Mouse (Mus musculus): ENCODE results near the gene Ccdc106.

Gene Ccdc106

DNA sequence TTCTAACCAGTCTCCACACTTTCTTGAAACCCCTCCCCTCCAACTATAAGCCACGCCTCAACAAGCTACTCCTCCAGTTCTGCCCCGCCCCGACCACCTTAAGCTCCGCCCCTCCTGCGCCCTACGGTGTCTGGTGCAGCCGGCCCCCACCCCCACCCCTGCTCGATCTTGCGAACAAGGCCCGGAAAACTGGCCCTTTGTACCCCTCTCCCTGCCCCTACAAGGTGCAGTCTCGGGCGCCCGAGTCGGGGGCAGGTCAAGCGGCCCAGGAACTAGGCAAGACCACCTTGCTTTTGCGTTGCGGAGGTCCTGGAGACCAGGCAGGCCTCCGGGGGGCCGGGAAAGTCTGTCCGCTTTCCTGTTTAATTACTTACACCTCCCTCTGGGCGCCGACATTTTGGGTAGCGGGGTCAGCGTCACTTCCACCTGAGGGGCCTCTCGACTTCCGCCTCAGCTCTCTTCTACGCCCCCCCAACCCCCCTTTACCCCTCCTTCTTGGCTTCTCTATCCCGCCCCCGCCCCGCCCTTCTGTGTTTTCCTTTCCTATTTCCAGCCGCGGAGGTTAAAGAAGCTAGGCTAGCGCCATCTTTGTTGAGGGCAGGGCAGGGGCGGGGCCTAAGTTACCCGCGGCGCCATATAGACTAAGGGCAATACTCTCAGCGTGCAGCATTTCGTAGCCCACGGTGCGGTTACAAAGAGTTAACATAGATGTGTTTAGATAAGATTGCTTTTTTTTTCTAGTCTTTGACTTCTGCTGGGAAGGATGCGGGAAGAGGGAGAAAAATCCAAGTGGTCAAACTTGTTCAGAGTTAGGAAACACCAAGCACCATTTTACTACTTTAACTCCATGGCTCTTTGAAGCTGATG lies 5.9 kb upstream of the Ccdc106 start, which contains the start of the genes Zfp524 and Fiz1:
TSS of gene Zfp524 (plus strand) at position 165 of the 867 bp plus-strand sequence.
TSS of gene Fiz1 (minus strand) at position 447 of the 867 bp plus-strand sequence.
- in situ Hi-C loops (cut with MboI; ENCODE audit: unreplicated experiment in 2 of 2) = loop anchor here in 1 of 2 experiments (10.0 kb wide), 1 partner anchor 1140 kb away; the partner anchor contains the start of gene Zfp787

DNA sequence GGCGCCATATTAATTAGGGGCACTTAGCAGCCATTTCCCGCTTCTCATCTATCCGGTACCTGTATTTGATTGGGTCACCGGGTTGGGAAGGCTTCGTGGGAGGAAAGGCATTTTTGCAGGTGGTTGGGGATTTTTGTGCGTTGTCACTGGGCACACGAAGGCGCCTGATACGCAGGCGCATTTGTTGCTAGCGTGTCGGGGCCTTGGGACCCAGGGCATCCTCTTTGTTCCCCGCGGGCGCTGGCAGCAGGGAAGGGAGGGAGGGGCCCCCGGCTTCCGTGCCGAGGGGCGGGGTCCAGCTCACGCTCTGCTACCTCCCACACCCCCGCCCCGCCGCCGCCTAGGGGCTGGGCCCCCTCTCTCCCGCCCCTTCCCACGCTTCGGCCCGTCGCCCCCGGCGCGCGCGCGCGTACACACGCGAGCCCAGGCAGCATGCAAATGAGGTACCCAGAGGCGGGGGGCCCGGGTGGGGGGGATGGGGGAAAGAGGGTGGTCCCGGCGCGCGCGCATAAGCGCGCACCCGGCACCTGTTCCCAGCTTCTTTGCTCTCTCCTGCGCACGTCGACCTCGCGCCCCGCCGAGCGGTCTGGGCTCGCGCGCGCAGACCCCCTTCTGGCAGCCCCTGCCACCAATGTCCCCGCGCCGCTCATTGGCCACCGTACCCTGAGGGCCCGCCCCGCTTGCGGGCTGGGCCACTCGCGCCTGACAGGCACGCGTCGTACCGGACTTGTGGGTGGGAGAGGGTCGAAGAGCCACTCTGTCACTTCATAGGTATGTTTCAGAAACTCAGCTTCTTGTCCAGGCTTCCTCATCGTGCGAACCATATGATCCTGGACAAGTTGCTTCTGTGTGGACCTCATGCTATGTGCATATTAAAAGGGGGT lies 5.0 kb upstream of the Ccdc106 start, which contains the start of gene Gm44973:
TSS of gene Gm44973 (plus strand) at position 379 of the 884 bp plus-strand sequence.
- in situ Hi-C loops (cut with MboI; ENCODE audit: unreplicated experiment in 2 of 2) = loop anchor here in 1 of 2 experiments (10.0 kb wide), 1 partner anchor 1139 kb away; the partner anchor contains the start of gene Zfp787

- in situ Hi-C loops (cut with MboI; ENCODE audit: unreplicated experiment in 2 of 2) = loop anchor here in 1 of 2 experiments (10.0 kb wide), 1 partner anchor 1139 kb away; the partner anchor contains the start of gene Zfp787
These were observed 4.3 kb upstream of the Ccdc106 start for GRCm38 (mm10) chr7:5016057-5016456.

DNA sequence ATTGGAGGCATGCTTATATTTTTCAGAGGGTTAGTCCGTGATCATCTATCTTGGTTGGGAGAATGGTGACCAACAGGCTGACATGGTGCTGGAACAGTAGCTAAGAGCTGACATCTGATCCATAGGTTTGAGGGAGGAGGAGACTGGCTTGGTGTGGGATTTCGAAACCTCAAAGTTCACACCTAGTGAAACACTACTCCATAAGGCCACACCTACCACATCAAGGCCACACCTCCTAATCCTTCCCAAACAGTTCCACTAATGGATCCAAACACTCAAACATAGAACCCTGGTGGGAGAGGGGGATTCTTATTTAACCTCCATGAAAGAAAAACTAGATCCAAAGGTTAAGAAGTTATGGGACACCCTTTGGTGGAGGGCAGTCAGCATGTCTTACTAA lies 3.4 kb upstream of the Ccdc106 start:
- in situ Hi-C loops (cut with MboI; ENCODE audit: unreplicated experiment in 2 of 2) = loop anchor here in 1 of 2 experiments (10.0 kb wide), 1 partner anchor 1138 kb away; the partner anchor contains the start of gene Zfp787

DNA sequence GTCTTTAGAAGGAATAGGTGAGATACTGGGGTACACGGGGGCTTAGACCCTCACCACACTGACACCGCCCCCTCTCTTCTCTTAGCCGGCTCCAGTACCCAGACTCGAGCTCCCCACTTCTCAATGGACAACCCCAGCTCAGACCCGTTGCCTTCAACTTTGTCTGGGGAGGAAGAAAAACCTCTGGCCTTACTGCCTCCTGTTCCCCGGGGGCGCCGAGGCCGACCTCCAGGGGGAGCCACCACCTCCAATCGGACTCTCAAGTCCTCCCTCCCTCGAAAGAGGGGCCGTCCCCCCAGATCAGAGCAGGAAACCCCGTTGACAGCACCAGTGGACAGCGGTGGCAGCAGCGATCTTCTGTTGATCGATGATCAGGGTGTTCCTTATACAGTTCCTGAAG lies 3.0 kb upstream of the Ccdc106 start:
- in situ Hi-C loops (cut with MboI; ENCODE audit: unreplicated experiment in 2 of 2) = loop anchor here in 1 of 2 experiments (10.0 kb wide), 1 partner anchor 1137 kb away; the partner anchor contains the start of gene Zfp787

DNA sequence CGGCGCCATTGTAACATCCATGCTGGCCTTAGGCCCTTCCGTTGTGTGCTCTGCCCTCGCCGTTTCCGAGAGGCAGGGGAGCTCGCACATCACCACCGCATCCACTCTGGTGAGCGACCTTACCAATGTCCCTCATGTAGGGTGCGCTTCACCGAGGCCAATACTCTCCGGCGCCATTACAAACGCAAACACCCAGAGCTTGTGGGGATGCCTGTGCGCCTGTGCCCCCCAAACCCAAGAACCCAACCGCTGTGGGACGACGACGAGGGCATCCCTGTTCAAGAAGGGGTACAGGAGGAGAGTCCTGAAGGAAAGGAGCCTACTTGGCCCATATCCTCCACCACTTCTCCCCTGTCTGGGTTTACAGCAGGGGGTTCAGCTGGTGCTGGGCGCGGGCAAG lies 2.4 kb upstream of the Ccdc106 start:
- in situ Hi-C loops (cut with MboI; ENCODE audit: unreplicated experiment in 2 of 2) = loop anchor here in 1 of 2 experiments (10.0 kb wide), 1 partner anchor 1137 kb away; the partner anchor contains the start of gene Zfp787

- in situ Hi-C loops (cut with MboI; ENCODE audit: unreplicated experiment in 2 of 2) = loop anchor here in 1 of 2 experiments (10.0 kb wide), 1 partner anchor 1135 kb away; the partner anchor contains the start of gene Zfp787
These were observed 777 bp upstream of the Ccdc106 start for GRCm38 (mm10) chr7:5019576-5019975.

- in situ Hi-C loops (cut with MboI; ENCODE audit: unreplicated experiment in 2 of 2) = loop anchor here in 1 of 2 experiments (10.0 kb wide), 1 partner anchor 216 kb away; no protein-coding TSS in a partner anchor
These were observed 332 bp downstream of the Ccdc106 start for GRCm38 (mm10) chr7:5020685-5021084.

DNA sequence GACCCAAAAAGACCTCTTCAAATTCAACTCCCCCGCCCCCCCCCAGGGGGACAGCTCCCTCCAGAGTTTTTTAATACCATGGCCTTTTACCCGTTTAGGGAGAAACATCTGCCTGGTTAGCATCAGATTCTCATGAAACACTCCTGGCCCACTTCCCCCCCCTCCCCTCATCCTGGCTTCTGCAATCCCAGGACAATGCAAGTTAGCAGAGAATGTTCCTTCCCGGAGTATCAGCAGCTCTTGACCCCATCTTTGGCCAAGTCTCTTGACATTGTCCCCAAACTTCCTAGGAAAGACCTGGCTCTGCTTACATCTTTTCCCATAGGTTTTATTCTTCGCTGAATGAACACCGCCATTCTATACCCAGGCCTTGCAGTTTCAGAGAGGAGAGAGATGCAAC lies 844 bp downstream of the Ccdc106 start:
- in situ Hi-C loops (cut with MboI; ENCODE audit: unreplicated experiment in 2 of 2) = loop anchor here in 1 of 2 experiments (10.0 kb wide), 1 partner anchor 216 kb away; no protein-coding TSS in a partner anchor

DNA sequence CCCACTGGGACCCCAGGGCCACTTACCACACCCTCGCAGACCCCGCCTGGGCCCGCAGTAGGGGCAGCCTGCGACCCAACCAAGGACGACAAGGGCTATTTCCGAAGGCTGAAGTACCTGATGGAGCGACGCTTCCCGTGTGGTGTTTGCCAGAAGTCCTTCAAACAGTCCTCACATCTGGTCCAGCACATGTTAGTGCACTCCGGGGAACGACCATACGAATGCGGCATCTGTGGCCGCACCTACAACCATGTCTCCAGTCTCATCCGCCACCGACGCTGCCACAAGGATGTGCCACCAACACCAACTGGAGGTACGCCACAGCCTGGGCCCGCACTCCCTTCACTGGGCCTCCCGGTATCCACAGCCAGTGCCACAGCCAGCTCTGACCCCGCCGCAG lies 9.2 kb downstream of the Ccdc106 start:
- in situ Hi-C loops (cut with MboI; ENCODE audit: unreplicated experiment in 2 of 2) = loop anchor here (10.0 to 25.0 kb wide), 2 partner anchors 225 to 1742 kb away; partner anchors contain the start of genes Myadm (in 1 of the 2) and Prkcg (in 1 of the 2)

GRCm38 (mm10) chr7:5029946-5030345 lies 9.6 kb downstream of the Ccdc106 start:
- in situ Hi-C loops (cut with MboI; ENCODE audit: unreplicated experiment in 2 of 2) = loop anchor here (10.0 to 25.0 kb wide), 3 partner anchors 225 to 1743 kb away; partner anchors contain the start of genes Myadm (in 1 of the 2), Prkcg (in 1 of the 2) and Zfp787 (in 1 of the 2)

DNA sequence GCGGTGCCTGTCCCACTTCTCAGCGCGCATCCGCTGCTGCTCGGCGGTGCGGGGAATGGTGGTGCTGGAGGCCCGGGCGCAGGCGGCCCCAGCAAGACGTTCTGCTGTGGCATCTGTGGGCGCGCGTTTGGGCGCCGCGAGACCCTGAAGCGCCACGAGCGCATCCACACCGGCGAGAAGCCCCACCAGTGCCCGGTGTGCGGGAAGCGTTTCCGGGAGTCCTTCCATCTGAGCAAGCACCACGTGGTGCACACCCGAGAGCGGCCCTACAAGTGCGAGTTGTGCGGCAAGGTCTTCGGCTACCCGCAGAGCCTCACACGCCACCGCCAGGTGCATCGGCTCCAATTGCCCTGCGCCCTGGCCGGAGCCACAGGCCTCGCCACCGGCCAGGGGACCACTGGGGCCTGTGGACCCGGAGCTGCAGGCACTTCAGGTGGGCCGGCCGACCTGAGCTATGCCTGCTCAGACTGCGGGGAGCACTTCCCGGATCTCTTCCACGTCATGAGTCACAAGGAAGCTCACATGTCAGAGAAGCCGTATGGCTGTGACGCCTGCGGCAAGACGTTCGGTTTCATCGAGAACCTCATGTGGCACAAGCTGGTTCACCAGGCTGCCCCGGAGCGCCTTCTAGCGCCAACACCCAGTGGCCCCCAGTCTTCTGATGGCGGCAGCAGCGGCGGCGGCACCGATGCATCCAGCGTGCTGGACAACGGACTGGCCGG lies 10.4 kb downstream of the Ccdc106 start:
- in situ Hi-C loops (cut with MboI; ENCODE audit: unreplicated experiment in 2 of 2) = loop anchor here in 1 of 2 experiments (10.0 to 25.0 kb wide), 2 partner anchors 1124 to 1743 kb away; partner anchors contain the start of genes Myadm, Prkcg and Zfp787

GRCm38 (mm10) chr7:5031496-5031895 lies 11.1 kb downstream of the Ccdc106 start:
- in situ Hi-C loops (cut with MboI; ENCODE audit: unreplicated experiment in 2 of 2) = loop anchor here in 1 of 2 experiments (10.0 to 25.0 kb wide), 2 partner anchors 1123 to 1744 kb away; partner anchors contain the start of genes Myadm, Prkcg and Zfp787

GRCm38 (mm10) chr7:5033818-5034217 lies 13.5 kb downstream of the Ccdc106 start, which contains the start of gene 4632433K11Rik:
TSS of gene 4632433K11Rik (plus strand) at chr7:5034118.
- in situ Hi-C loops (cut with MboI; ENCODE audit: unreplicated experiment in 2 of 2) = loop anchor here in 1 of 2 experiments (10.0 to 25.0 kb wide), 2 partner anchors 1121 to 1747 kb away; partner anchors contain the start of genes Myadm, Prkcg and Zfp787

- in situ Hi-C loops (cut with MboI; ENCODE audit: unreplicated experiment in 2 of 2) = loop anchor here in 1 of 2 experiments (10.0 to 25.0 kb wide), 2 partner anchors 1119 to 1748 kb away; partner anchors contain the start of genes Myadm, Prkcg and Zfp787
These were observed 15.3 kb downstream of the Ccdc106 start for GRCm38 (mm10) chr7:5035628-5036027.

- in situ Hi-C loops (cut with MboI; ENCODE audit: unreplicated experiment in 2 of 2) = loop anchor here in 1 of 2 experiments (10.0 to 25.0 kb wide), 2 partner anchors 1119 to 1749 kb away; partner anchors contain the start of genes Myadm, Prkcg and Zfp787
These were observed 15.8 kb downstream of the Ccdc106 start for GRCm38 (mm10) chr7:5036136-5036535.

- in situ Hi-C loops (cut with MboI; ENCODE audit: unreplicated experiment in 2 of 2) = loop anchor here in 1 of 2 experiments (10.0 to 25.0 kb wide), 2 partner anchors 1118 to 1750 kb away; partner anchors contain the start of genes Myadm, Prkcg and Zfp787
These were observed 16.7 kb downstream of the Ccdc106 start for GRCm38 (mm10) chr7:5037026-5037425.

DNA sequence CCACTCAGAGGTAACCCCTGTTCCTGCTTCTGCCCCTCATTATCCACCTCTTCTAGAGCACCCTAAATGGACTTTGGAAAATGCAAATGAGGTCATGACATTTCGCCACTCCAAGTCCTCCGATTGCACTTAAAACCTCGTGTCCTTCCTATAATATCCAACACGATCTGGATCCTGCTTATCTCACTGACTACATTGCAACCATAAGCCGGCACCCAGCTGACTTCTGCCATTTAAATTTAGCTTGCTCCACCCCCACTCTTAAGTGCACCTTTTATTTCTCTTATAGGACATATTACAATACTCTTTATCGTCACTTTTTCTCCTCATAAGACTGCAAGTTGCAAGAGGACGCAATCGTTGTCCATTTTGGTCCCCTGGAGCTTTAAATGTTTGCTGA lies 17.1 kb downstream of the Ccdc106 start:
- in situ Hi-C loops (cut with MboI; ENCODE audit: unreplicated experiment in 2 of 2) = loop anchor here in 1 of 2 experiments (10.0 to 25.0 kb wide), 2 partner anchors 1117 to 1750 kb away; partner anchors contain the start of genes Myadm, Prkcg and Zfp787

Data from v-Abl transformed pro-B cells (cell line).